Mouse (Mus musculus): ENCODE results near the gene Mep1a. TPM values are rescaled to one million over a fixed set of nuclear protein-coding genes. Genes with fewer than 3 reads are reported as not detected.

Mep1a gene
- polyA plus RNA-seq, 1 experiment from 2014 or later, result not detected

- Histone ChIP-seq H3K36me3 (ENCODE audit: control insufficient read depth, insufficient read depth) (no peaks in the 10 kb centered on the region), H3K4me1 (replicated peaks; ENCODE audit: control insufficient read depth, insufficient read depth, low read length) (no peaks in the 10 kb centered on the region), H3K4me3 (replicated peaks; ENCODE audit: low read length) (no peak overlapping the region), H3K9ac (replicated peaks; ENCODE audit: low read depth, low read length) (no peak overlapping the region), H3K4me2 (ENCODE audit: low read length) (no peak overlapping the region), H3K27ac (ENCODE audit: low read length) (no peak overlapping the region), H3K27me3 (replicated peaks; ENCODE audit: control insufficient read depth, insufficient read depth, low read length) (no peaks in the 10 kb centered on the region), H3K9me3 (ENCODE audit: control insufficient read depth, low read length) (peaks cover under 1% of the 10 kb centered on the region; the same call in 1 of the 2 replicates)
- 81% methylated on average over 3 of the region's 3 CpGs for WGBS
- ATAC-seq, result no peak
These were observed 17.6 kb upstream of the Mep1a start for GRCm38 (mm10) chr17:43520166-43520565.

- H3K4me3 ChIP-seq (replicated peaks; ENCODE audit: low read length), result no peak overlapping the region
- no peak overlapping the region for H3K9ac ChIP-seq (replicated peaks; ENCODE audit: low read depth, low read length)
- H3K4me2 ChIP-seq (ENCODE audit: low read length), result no peak overlapping the region; the same call in 1 of the 2 replicates
- no peak overlapping the region for H3K27ac ChIP-seq (ENCODE audit: low read length)
- H3K4me1 ChIP-seq (replicated peaks; ENCODE audit: control insufficient read depth, insufficient read depth, low read length), result no peaks in the 10 kb centered on the region
- peaks cover 3% of the 10 kb centered on the region; the same call in 1 of the 2 replicates for H3K9me3 ChIP-seq (ENCODE audit: control insufficient read depth, low read length)
- ATAC-seq, result peak; percentile 88
- H3K36me3 ChIP-seq (ENCODE audit: control insufficient read depth, insufficient read depth), result no peaks in the 10 kb centered on the region
- 30% methylated on average over 18 of the region's 18 CpGs for WGBS
- no peaks in the 10 kb centered on the region for H3K27me3 ChIP-seq (replicated peaks; ENCODE audit: control insufficient read depth, insufficient read depth, low read length)
These were observed 16.2 kb upstream of the Mep1a start for GRCm38 (mm10) chr17:43518644-43519409.

- 27% methylated on average over 4 of the region's 4 CpGs for WGBS
- ATAC-seq, result peak; percentile 67
- no peak overlapping the region for H3K4me3 ChIP-seq (replicated peaks; ENCODE audit: low read length)
- no peaks in the 10 kb centered on the region for H3K36me3 ChIP-seq (ENCODE audit: control insufficient read depth, insufficient read depth)
- no peak overlapping the region for H3K4me2 ChIP-seq (ENCODE audit: low read length)
- H3K27ac ChIP-seq (ENCODE audit: low read length), result no peak overlapping the region
- H3K9me3 ChIP-seq (ENCODE audit: control insufficient read depth, low read length), result peaks cover 3% of the 10 kb centered on the region; the same call in 1 of the 2 replicates
- no peaks in the 10 kb centered on the region for H3K27me3 ChIP-seq (replicated peaks; ENCODE audit: control insufficient read depth, insufficient read depth, low read length)
- H3K9ac ChIP-seq (replicated peaks; ENCODE audit: low read depth, low read length), result no peak overlapping the region
- no peaks in the 10 kb centered on the region for H3K4me1 ChIP-seq (replicated peaks; ENCODE audit: control insufficient read depth, insufficient read depth, low read length)
These were observed 8.2 kb upstream of the Mep1a start for GRCm38 (mm10) chr17:43510782-43511181.

GRCm38 (mm10) chr17:43504594-43504934 lies 2.0 kb upstream of the Mep1a start:
- 77% methylated on average over 6 of the region's 6 CpGs for WGBS
- H3K4me1 ChIP-seq (replicated peaks; ENCODE audit: control insufficient read depth, insufficient read depth, low read length), result no peaks in the 10 kb centered on the region
- no peak overlapping the region for H3K4me2 ChIP-seq (ENCODE audit: low read length)
- H3K9ac ChIP-seq (replicated peaks; ENCODE audit: low read depth, low read length), result no peak overlapping the region
- H3K27me3 ChIP-seq (replicated peaks; ENCODE audit: control insufficient read depth, insufficient read depth, low read length), result no peaks in the 10 kb centered on the region
- no peaks in the 10 kb centered on the region for H3K9me3 ChIP-seq (ENCODE audit: control insufficient read depth, low read length)
- no peak for ATAC-seq
- H3K4me3 ChIP-seq (replicated peaks; ENCODE audit: low read length), result no peak overlapping the region
- H3K27ac ChIP-seq (ENCODE audit: low read length), result no peak overlapping the region
- no peaks in the 10 kb centered on the region for H3K36me3 ChIP-seq (ENCODE audit: control insufficient read depth, insufficient read depth)

- Histone ChIP-seq H3K36me3 (ENCODE audit: control insufficient read depth, insufficient read depth) (no peaks in the 10 kb centered on the region), H3K27me3 (replicated peaks; ENCODE audit: control insufficient read depth, insufficient read depth, low read length) (no peaks in the 10 kb centered on the region), H3K4me1 (replicated peaks; ENCODE audit: control insufficient read depth, insufficient read depth, low read length) (no peaks in the 10 kb centered on the region), H3K4me2 (ENCODE audit: low read length) (no peak overlapping the region), H3K9me3 (ENCODE audit: control insufficient read depth, low read length) (no peaks in the 10 kb centered on the region), H3K27ac (ENCODE audit: low read length) (no peak overlapping the region), H3K9ac (replicated peaks; ENCODE audit: low read depth, low read length) (no peak overlapping the region), H3K4me3 (replicated peaks; ENCODE audit: low read length) (no peak overlapping the region)
- WGBS, result 72% methylated on average over 4 of the region's 4 CpGs
- no peak for ATAC-seq
These were observed 1.4 kb upstream of the Mep1a start for GRCm38 (mm10) chr17:43503861-43504593.

GRCm38 (mm10) chr17:43501631-43502030 lies 981 bp downstream of the Mep1a start:
- Histone ChIP-seq H3K4me1 (replicated peaks; ENCODE audit: control insufficient read depth, insufficient read depth, low read length) (no peaks in the 10 kb centered on the region), H3K9me3 (ENCODE audit: control insufficient read depth, low read length) (no peaks in the 10 kb centered on the region), H3K27me3 (replicated peaks; ENCODE audit: control insufficient read depth, insufficient read depth, low read length) (no peaks in the 10 kb centered on the region), H3K4me3 (replicated peaks; ENCODE audit: low read length) (no peak overlapping the region), H3K9ac (replicated peaks; ENCODE audit: low read depth, low read length) (no peak overlapping the region), H3K36me3 (ENCODE audit: control insufficient read depth, insufficient read depth) (no peaks in the 10 kb centered on the region), H3K27ac (ENCODE audit: low read length) (no peak overlapping the region), H3K4me2 (ENCODE audit: low read length) (no peak overlapping the region)
- ATAC-seq, result no peak
- WGBS, result 91% methylated on average over 5 of the region's 5 CpGs

GRCm38 (mm10) chr17:43501223-43501622 lies 1.4 kb downstream of the Mep1a start:
- Histone ChIP-seq H3K4me1 (replicated peaks; ENCODE audit: control insufficient read depth, insufficient read depth, low read length) (no peaks in the 10 kb centered on the region), H3K9ac (replicated peaks; ENCODE audit: low read depth, low read length) (no peak overlapping the region), H3K9me3 (ENCODE audit: control insufficient read depth, low read length) (no peaks in the 10 kb centered on the region), H3K27ac (ENCODE audit: low read length) (no peak overlapping the region), H3K4me2 (ENCODE audit: low read length) (no peak overlapping the region), H3K27me3 (replicated peaks; ENCODE audit: control insufficient read depth, insufficient read depth, low read length) (no peaks in the 10 kb centered on the region), H3K36me3 (ENCODE audit: control insufficient read depth, insufficient read depth) (no peaks in the 10 kb centered on the region), H3K4me3 (replicated peaks; ENCODE audit: low read length) (no peak overlapping the region)
- ATAC-seq, result no peak
- 80% methylated on average over 3 of the region's 3 CpGs for WGBS

- no peaks in the 10 kb centered on the region for H3K9me3 ChIP-seq (ENCODE audit: control insufficient read depth, low read length)
- WGBS, result 79% methylated on average over 1 of the region's 1 CpGs
- H3K36me3 ChIP-seq (ENCODE audit: control insufficient read depth, insufficient read depth), result no peaks in the 10 kb centered on the region
- H3K4me3 ChIP-seq (replicated peaks; ENCODE audit: low read length), result no peak overlapping the region
- H3K27me3 ChIP-seq (replicated peaks; ENCODE audit: control insufficient read depth, insufficient read depth, low read length), result no peaks in the 10 kb centered on the region
- no peak for ATAC-seq
- no peaks in the 10 kb centered on the region for H3K4me1 ChIP-seq (replicated peaks; ENCODE audit: control insufficient read depth, insufficient read depth, low read length)
- no peak overlapping the region for H3K9ac ChIP-seq (replicated peaks; ENCODE audit: low read depth, low read length)
- no peak overlapping the region for H3K4me2 ChIP-seq (ENCODE audit: low read length)
- no peak overlapping the region for H3K27ac ChIP-seq (ENCODE audit: low read length)
These were observed 2.1 kb downstream of the Mep1a start for GRCm38 (mm10) chr17:43500513-43500912.

- ATAC-seq, result no peak
These were observed 5.1 kb downstream of the Mep1a start for GRCm38 (mm10) chr17:43497521-43497920.

More at GRCm38 (mm10) chr17:43497521-43497920, 5.1 kb downstream of the Mep1a start:
- 83% methylated on average over 4 of the region's 4 CpGs for WGBS
- Histone ChIP-seq H3K27me3 (replicated peaks; ENCODE audit: control insufficient read depth, insufficient read depth, low read length) (no peaks in the 10 kb centered on the region), H3K27ac (ENCODE audit: low read length) (no peak overlapping the region), H3K9me3 (ENCODE audit: control insufficient read depth, low read length) (no peaks in the 10 kb centered on the region), H3K4me3 (replicated peaks; ENCODE audit: low read length) (no peak overlapping the region), H3K9ac (replicated peaks; ENCODE audit: low read depth, low read length) (no peak overlapping the region), H3K4me1 (replicated peaks; ENCODE audit: control insufficient read depth, insufficient read depth, low read length) (no peaks in the 10 kb centered on the region), H3K4me2 (ENCODE audit: low read length) (no peak overlapping the region), H3K36me3 (ENCODE audit: control insufficient read depth, insufficient read depth) (no peaks in the 10 kb centered on the region)

All from forebrain, embryonic 16.5 days (tissue).